Mouse (Mus musculus) retina, adult 2 months (tissue): Measurements from ENCODE around the gene Adk.
A peak's percentile ranks its signal among the peaks of the same experiment; 100 is the strongest.
"Not testable (repeated sequence)": the region's sequence is repeated elsewhere in the genome, so short reads cannot be mapped to it uniquely, and the experiment has no call there.

Source experiments
- DNase-seq: peaks from one replicate; pipeline ENCODE4 v3.0.0-alpha.2; 2012; ENCODE audit warnings: low read depth, low spot score

Adk gene

DNA sequence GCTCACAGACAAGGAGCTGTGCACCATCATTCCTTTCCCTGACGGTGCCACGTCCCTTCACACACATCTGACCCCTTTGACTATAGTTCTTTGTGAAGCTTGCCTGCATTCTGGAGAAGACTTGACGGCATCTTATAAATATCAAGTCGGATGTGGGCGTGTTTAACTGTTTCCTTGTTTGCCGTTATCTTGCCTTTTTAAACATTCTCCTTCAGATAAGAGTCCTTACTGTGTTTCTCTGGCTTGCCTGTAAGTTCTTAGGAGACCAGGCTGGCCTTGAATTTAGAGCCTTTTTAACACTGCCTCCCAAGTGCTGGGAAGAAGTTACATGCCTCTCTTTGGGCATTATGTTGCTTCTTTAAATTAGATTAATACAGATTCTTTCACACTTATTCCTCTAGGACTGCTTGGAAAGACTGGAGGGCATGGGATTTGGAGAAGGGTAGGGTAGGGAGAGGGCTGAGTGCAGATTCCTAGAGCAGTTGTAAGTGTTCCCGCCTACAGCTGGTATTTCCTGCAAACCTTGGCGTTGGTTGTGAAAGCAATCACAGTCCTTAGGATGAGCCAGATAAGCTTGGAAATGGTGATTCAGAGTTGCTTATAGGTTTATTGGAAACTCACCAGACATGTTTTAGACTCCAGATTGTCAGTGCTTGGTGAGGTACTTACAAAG, 13.3 kb downstream of the Adk start:
- no peak for DNase-seq

DNA sequence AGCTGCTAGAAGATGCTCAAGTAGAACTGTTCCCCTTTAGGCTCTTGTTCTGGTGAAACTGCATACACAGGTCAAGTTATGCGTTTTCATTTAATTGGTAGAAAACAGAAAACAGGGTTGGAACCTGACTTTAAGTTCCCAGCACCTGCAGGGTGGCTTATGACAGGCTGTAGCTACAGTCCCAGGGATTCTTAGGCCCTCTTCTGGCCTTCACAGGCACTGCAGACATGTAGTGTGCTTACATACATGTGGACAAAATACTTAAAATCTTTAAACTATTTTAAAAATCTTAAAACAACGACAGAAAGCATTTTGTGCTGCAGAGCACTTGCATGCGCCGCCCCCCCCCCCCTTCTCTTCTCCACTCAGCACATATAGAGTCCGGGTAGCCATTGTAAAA, 17.2 kb downstream of the Adk start:
- no peak for DNase-seq

DNA sequence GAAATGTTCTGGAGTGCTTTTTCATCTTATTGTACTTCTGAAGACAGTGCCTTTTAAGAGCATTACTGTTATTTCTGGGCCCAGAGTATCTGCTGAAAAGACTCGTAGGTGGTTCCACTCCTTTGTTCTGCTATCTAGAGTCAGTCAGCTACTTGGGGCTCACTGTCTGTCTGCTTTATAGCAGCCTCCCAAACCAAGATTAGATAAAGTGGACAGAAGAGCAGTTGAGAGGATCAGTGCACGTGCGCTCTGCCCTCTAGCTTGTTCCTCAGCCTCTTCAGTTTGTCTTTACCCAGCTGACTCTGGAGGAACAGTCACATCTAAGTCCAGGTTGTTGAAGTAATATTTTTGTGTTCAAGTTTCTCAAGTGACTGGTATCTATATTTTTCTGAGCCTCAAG, 21.6 kb downstream of the Adk start:
- no peak for DNase-seq

- DNase-seq: no peak
These were observed 22.3 kb downstream of the Adk start for GRCm38 (mm10) chr14:21074398-21075320.

DNA sequence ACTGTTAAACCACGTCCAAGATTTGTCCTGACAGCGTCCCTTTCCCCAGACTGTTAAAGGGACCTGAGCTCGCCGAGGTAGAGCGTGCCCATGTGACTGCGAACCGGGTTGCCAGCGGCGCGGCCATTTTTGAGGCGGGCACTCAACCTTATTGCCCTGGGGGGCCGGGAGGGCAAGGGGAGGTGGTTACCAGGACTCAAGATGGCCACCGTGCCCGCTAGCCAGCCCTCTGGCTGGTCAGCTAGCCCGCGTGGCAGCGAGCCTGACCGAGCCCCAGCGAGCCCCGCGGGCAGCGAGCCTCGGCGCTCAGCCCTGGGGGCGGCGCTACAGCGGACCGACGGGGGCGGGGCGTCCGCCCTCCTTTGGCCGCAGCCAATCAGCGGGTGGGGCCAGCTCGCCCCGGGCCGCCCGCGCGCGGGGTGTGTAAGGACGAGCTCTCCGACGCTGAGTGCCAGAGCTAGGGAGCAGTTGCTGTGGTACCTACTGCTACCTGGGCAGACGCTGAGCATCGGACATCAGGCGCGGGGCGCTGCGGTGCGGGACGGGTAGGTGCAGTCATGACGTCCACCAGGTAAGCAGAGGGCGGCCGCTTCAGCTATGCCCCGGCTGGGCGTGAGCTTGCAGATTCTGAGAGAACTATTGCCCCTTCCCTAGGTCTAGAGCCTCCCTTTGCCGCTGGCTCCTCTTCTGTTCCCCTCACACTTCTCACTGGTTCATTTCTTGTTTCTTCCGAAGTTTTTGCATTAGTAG, 23.6 kb downstream of the Adk start:
- DNase-seq: peak; percentile 85

DNA sequence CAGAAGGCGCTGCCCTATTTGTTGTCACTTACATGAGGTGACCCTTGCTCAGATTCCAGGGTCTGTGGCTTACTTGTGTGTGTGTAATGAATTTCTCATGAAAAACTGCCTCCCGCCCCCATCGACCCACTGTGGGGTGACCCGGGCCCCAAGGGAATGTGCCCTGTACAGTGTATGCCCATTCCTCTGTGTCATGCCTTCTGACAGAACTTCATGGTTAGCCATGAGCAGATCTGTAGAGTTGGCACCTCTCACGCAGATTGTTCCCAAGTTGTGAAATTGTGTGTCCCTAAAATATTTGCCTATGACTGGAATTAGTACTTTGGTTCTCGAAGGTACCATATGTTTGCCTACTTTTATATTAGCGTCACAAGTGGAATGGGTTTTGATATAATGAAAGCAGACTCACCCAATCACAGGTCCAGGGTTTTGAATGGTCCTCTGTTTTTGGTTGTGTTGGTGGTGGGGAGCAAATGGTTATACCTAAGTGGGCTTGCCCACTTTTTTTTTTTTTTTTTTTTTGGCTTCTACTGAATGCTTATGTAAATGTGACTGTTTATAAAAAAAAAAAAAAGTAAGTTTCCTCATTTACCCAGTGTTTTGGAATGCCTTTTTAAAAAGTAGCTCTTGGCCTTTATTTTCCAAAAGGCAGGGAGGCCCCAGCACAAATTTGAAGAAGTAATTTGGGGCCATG, 24.3 kb downstream of the Adk start:
- no peak for DNase-seq

- no peak for DNase-seq
These were observed 25.6 kb downstream of the Adk start for GRCm38 (mm10) chr14:21077939-21078338.

GRCm38 (mm10) chr14:21078511-21078910, 26.1 kb downstream of the Adk start:
- no peak for DNase-seq

DNA sequence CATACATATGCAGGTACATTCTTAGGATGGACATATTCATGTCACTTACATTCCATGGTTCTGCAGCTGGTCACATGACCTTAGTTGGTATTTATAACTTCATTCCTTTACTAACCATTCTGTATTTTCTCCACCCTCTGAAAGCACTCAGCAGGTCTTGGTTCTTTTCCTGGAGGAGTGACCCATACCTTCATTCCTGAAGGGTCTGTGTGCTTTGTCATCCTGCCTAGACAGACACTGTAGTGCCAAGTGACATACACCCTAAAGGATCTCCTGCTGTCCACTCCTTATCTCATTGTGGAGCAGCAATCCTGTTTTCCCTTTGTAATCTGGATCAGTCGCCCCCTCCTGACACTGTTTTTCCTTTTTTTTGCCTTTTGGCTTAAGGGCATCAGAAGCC, 30.4 kb downstream of the Adk start:
- no peak for DNase-seq

GRCm38 (mm10) chr14:21085666-21086065, 33.3 kb downstream of the Adk start:
- DNase-seq: no peak

- DNase-seq: no peak
These were observed 33.7 kb downstream of the Adk start for GRCm38 (mm10) chr14:21086106-21086505.

- no peak for DNase-seq
These were observed 34.5 kb downstream of the Adk start for GRCm38 (mm10) chr14:21086827-21087351.

- DNase-seq: no peak
These were observed 35.2 kb downstream of the Adk start for GRCm38 (mm10) chr14:21087390-21088060.

DNA sequence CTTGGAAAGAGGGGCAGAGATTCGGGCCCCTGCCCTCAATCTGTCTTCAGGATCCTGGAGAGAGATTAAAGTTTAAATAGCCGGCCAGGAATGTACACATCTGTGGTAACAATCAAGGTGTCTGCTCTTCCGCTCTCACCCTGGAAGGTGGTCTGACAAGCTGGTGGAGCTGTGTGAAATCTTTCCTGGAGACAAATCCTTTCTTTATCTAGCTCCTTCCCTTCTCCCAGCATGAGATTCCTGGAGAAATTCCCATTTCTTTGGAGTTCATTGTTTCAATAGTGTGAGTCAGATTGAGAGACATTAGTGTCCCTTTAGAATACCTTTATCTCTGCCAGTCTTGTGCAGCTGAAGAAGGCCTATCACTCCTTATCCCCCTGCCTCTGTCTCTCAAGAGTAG, 36.4 kb downstream of the Adk start:
- no peak for DNase-seq

- DNase-seq: no peak
These were observed 38.0 kb downstream of the Adk start for GRCm38 (mm10) chr14:21090400-21090799.

- DNase-seq: no peak
These were observed 38.6 kb downstream of the Adk start for GRCm38 (mm10) chr14:21090930-21091486.

DNA sequence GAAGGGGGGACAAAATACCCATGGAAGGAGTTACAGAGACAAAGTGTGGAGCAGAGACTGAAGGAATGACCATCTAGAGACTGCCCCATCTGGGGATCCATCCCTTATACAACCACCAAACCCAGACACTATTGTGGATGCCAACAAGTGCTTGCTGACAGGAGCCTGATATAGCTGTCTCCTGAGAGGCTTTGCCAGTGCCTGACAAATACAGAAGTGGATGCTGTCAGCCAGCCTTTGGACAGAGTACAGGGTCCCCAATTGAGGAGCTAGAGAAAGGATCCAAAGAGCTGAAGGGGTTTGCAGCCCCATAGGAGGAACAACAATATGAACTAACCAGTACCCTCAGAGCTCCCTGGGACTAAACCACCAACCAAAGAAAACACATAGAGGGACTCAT, 41.8 kb downstream of the Adk start:
- not testable (repeated sequence) for DNase-seq

DNA sequence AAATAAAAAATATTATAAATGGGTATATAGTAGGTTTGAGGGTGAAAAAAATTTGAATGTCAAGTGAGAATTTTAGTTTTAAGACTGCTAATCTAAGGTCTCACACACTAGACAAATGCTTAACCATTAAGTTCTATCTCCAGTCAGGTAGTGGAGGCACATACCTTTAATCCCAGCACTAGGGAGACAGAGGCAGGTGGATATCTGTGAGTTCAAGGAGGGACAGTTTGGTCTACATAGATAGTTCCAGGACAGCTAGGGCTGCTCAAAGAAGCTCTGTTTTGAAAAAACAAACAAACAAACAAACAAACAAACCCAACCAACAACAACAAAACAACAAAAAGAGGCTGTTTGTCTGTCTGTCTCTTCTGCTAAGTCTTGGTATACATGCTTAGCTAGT, 43.9 kb downstream of the Adk start:
- no peak for DNase-seq

- DNase-seq: no peak
These were observed 44.3 kb downstream of the Adk start for GRCm38 (mm10) chr14:21096689-21097088.

DNA sequence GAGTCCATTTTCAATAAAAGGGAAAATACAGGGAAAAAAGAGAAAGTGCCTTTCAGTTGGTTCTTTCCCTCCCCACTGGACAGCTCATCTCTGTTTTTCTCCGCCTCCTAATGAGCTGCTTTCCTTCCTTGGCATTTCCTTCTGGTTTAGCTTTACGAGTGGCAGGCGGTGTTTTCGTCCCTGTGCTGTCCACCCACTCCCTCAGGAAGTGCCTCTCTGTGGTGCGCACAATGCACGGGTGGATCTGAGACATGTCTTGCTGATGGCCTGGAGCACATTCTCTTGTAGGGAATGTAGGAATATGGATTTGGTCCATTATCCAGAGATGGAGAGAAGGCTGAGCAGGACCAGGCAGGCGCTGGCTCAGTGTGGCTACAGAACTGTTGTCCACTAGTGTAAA, 47.0 kb downstream of the Adk start:
- DNase-seq: no peak

- DNase-seq: no peak
These were observed 48.5 kb downstream of the Adk start for GRCm38 (mm10) chr14:21100876-21101275.
